Mouse (Mus musculus) liver, postnatal 0 days (tissue): ENCODE data around the gene Dlx6.

ENCODE experiments used
- CTCF ChIP-seq: sonication (generic); IDR thresholded peaks from 2 replicates; pipeline ENCODE4 v1.5.1; 2016; ENCODE audit warnings: antibody characterized with exemption, low read depth
- EP300 ChIP-seq: IDR thresholded peaks from 2 replicates; pipeline ENCODE4 v1.6.1; 2016; ENCODE audit warnings: antibody characterized with exemption, low read depth, mild to moderate bottlenecking

- no peak for TF ChIP-seq CTCF
- TF ChIP-seq EP300, result no peak
These were observed 52.4 kb downstream of the Dlx6 start for GRCm38 (mm10) chr6:6915526-6915915.
